Mouse (Mus musculus) B cell, adult (primary cell): ENCODE results near the gene Kmt5b. TPM values are rescaled to one million over a fixed set of nuclear protein-coding genes. Genes with fewer than 3 reads are reported as not detected.

ENCODE experiments used
- total RNA-seq: library from RNA; stranded (reverse); gene quantifications from 4 replicates; pipeline ENCODE4 v1.2.4, GENCODE M21; 2023; ENCODE audit not compliant: inconsistent age

Kmt5b gene
- 110 to 126 TPM (median 119 TPM) in 4 replicates for total RNA-seq

DNA sequence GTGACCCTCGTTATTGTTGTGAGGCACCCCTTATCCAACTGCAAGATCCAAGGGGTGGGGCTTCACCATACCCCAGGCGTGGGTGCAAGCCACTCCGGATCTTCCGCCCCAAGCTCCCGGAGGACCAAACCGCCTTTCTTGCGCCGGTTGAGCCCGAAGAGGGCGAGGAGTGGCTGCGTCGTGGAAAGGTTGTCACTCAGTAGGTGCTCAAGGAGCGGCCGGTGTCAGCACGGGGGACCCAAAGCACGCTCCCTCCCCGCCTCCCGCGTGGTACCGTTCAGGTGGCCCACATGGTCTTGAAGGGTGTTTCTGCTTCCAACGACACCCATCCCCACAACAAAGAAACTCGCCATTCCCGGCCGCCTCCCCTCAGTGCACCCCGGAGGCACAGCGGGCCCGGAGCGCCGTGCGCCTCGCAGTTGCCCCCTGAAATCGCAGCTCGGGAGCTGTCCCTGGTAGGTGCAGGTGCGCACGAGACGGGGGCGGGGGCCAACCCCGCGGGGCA lies at the start of gene Kmt5b:
TSS of gene Kmt5b (plus strand) at position 146 of the 505 bp plus-strand sequence.

DNA sequence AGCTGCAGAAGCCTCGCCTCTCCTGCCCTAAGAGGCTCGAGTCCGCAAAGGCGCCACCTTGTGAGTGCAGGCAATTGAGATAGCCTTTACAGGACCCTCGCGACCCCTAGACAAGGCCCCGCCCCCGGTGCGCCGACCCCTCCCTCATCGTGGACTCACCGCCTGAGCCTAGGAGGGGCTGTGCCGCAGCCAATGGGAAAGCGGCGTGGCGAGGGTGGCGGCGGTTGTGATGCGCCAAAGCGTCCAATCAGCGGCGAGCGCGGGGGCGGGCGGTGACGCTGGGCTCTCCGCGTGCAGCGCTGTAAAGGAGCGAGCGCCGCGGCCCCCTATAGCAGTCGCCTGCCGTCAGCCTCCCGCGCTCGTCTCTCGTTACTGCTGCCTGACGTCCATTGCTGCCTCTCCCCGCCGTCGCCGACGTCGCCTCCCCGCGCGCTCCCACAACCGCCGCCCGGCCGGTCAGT lies 84.3 kb downstream of the Kmt5b start, which contains the start of gene Chka:
TSS of gene Chka (plus strand) at position 272 of the 461 bp plus-strand sequence.

Other genes with a start within 250 kb of the Kmt5b start
- 126 to 148 TPM (median 132 TPM) in 4 replicates for gene Ppp6r3, start 191.7 kb upstream of the Kmt5b start, total RNA-seq
- 0.63 to 1.2 TPM (median 0.94 TPM) in 4 replicates for gene Lrp5, start 80.9 kb upstream of the Kmt5b start, total RNA-seq
- 4.8 to 6.5 TPM (median 5.5 TPM) in 4 replicates for gene 1810055G02Rik, start 59.1 kb upstream of the Kmt5b start, total RNA-seq
- gene Chka, start 84.4 kb downstream of the Kmt5b start, total RNA-seq, result 51.3 to 66.2 TPM (median 60.2 TPM) in 4 replicates
- gene Tcirg1, start 139.7 kb downstream of the Kmt5b start, total RNA-seq, result 135 to 176 TPM (median 152 TPM) in 4 replicates
- gene Ndufs8, start 145.4 kb downstream of the Kmt5b start, total RNA-seq, result 84.9 to 96.2 TPM (median 92.2 TPM) in 4 replicates
- 8.7 to 9.6 TPM (median 9.1 TPM) in 4 replicates for gene Aldh3b1, start 162.4 kb downstream of the Kmt5b start, total RNA-seq
- gene Unc93b1, start 167.8 kb downstream of the Kmt5b start, total RNA-seq, result 548 to 668 TPM (median 607 TPM) in 4 replicates
- 0.60 TPM in 1 of 4 replicates, not detected in the others for gene Aldh3b3, start 191.2 kb downstream of the Kmt5b start, total RNA-seq
- gene Aldh3b2, start 204.9 kb downstream of the Kmt5b start, total RNA-seq, result 0.22 to 0.38 TPM in 2 of 4 replicates, not detected in the others
- not detected in 4 replicates for gene Acy3, start 219.1 kb downstream of the Kmt5b start, total RNA-seq
- not detected in 4 replicates for gene Tbx10, start 225.3 kb downstream of the Kmt5b start, total RNA-seq
- gene Nudt8, start 233.2 kb downstream of the Kmt5b start, total RNA-seq, result 22.3 to 28.3 TPM (median 25.0 TPM) in 4 replicates
- 3.2 to 4.8 TPM (median 4.4 TPM) in 4 replicates for gene Gm49405, start 233.2 kb downstream of the Kmt5b start, total RNA-seq
- gene Doc2g, start 235.9 kb downstream of the Kmt5b start, total RNA-seq, result 8.6 to 10.7 TPM (median 10.2 TPM) in 4 replicates
- 83.3 to 94.8 TPM (median 93.6 TPM) in 4 replicates for gene Ndufv1, start 245.4 kb downstream of the Kmt5b start, total RNA-seq